Mouse (Mus musculus): Measurements from ENCODE around the gene Gm49373.
"Not testable (repeated sequence)": the region's sequence is repeated elsewhere in the genome, so short reads cannot be mapped to it uniquely, and the experiment has no call there.

Gm49373 gene

GRCm38 (mm10) chr9:21067006-21067684, 5.8 kb downstream of the Gm49373 start, which contains the start of gene Zglp1:
Gene Zglp1, minus strand, starts transcription at chr9:21067093.
- no peak for DNase-seq

GRCm38 (mm10) chr9:21062928-21063327, 10.0 kb downstream of the Gm49373 start:
- DNase-seq: no peak

DNA sequence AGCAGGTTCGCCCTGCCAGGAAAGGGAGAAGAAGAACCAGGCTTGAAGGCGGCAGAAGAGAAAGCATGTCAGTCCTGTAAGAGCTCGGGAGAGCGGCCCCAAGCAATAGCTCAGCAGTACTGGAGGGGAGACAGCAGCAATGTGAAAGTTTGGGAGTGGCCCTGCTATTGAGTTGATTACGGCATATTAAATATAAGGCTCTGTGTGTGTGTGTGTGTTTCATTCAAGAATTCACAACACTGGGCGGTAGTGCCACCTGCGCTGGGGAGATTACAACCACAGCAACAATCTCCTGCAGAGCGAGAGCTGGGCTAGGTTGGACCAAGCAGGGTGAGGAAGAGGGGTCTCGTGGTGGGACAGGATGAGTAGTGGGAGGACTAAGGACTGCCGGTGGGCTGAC, 21.3 kb downstream of the Gm49373 start:
- DNase-seq: no peak

DNA sequence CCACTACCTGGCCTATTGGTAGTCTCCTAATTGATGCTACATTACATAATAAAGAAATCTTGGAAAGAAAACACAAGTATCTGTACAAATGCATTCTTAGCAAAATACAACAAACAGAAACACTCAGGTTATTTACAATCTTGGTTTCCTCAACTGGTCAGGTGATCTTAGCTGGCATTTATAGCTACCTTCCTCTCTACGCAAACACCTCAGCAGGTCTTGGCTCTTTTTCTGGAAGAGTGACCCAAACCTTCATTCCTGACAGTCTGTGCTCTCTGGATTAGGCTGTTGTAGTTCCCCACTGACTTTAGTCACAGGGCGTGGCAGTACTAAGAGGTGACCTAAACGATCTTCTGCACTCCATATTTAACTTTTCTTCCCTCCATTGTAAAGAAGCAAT, 27.7 kb downstream of the Gm49373 start:
- no peak for DNase-seq

GRCm38 (mm10) chr9:21044785-21045184, 28.1 kb downstream of the Gm49373 start:
- DNase-seq: not testable (repeated sequence)

- DNase-seq: no peak
Measured at GRCm38 (mm10) chr9:21043563-21043962, 29.3 kb downstream of the Gm49373 start.

- DNase-seq: no peak
Measured at GRCm38 (mm10) chr9:21041308-21041707, 31.6 kb downstream of the Gm49373 start.

GRCm38 (mm10) chr9:21039779-21040178, 33.1 kb downstream of the Gm49373 start:
- DNase-seq: no peak

- DNase-seq: no peak
Measured at GRCm38 (mm10) chr9:21037481-21037891, 35.4 kb downstream of the Gm49373 start.

DNA sequence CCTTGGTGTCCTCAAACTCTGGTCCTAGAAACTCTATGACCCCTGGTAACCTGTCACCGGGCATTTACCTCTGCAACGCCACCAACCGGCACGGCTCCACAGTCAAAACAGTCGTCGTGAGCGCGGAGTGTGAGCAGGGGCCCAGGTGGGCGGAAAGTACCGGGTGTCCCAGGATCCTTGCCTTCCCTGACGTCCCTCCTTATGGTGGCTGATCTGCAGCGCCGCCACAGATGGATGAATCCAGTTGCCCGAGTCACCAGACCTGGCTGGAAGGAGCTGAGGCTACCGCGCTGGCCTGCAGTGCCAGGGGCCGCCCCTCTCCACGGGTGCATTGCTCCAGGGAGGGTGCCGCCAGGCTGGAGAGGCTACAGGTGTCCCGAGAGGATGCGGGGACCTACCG, 36.2 kb downstream of the Gm49373 start:
- DNase-seq: no peak

- DNase-seq: no peak
Measured at GRCm38 (mm10) chr9:21036161-21036560, 36.7 kb downstream of the Gm49373 start.

DNA sequence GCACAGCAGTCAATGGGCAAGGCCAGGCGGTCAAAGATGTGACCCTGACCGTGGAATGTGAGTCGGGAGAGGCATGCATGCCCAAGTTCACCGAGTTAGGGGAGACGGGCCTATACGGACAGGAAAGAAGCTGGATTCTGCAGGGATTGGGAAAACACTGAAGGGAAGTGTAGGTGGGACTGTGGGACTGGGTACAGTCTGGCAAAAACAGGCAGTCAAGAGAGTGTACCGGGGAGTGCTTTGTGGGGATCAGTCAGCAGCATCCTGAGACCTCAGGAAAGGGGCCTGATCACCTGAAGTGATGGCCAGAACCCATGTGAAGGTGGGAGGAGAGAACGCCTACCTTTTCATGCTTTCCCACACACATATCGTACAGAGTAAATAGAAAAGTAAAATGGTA, 37.3 kb downstream of the Gm49373 start:
- no peak for DNase-seq

- DNase-seq: no peak
Measured at GRCm38 (mm10) chr9:21034481-21035085, 38.3 kb downstream of the Gm49373 start.

- DNase-seq: peak; percentile 88 to 93
Measured at GRCm38 (mm10) chr9:21033136-21033535, 39.8 kb downstream of the Gm49373 start.

DNA sequence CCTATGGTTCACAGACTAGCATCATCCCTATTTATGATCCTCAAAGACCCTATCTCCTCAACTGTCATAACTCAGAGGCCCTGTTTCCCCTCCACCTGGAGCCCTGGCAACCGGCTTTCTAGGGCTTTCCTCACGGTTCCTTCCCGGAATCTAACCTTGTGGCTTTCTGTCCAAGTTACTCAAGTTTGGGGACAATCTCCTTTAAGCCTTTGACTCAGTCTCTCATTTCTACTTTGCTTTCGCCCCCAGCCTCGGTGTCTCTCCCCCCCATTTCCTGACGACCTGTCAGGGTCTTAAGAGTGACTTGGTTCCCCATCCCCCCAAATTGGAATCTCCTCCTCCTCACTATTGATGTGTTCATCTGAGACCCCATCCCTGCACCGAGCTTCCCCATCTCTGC, 40.4 kb downstream of the Gm49373 start:
- no peak for DNase-seq

DNA sequence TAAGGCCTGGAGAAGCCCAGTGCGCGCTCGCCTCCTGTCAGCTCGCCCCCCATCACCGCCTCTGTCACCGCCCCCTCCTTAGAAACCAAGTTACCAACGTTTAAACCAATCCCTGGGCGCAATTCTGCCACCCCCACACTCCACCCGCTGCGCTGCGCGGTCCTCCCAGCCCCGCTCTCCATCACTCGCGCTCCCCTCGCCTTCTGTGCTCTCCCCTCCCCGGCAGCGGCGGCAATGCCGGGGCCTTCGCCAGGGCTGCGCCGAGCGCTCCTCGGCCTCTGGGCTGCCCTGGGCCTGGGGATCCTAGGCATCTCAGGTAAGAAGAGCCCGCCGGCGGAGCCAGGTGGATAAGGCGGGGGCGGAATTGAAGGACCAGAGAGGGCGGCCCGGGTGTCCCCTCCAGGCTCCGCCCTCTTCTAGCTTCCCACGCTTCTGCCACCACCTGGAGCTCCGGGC, 41.0 kb downstream of the Gm49373 start, which contains the start of gene Icam5:
Gene Icam5 (plus strand): TSS at position 178 of the 456 bp plus-strand sequence.
- DNase-seq: no peak

DNA sequence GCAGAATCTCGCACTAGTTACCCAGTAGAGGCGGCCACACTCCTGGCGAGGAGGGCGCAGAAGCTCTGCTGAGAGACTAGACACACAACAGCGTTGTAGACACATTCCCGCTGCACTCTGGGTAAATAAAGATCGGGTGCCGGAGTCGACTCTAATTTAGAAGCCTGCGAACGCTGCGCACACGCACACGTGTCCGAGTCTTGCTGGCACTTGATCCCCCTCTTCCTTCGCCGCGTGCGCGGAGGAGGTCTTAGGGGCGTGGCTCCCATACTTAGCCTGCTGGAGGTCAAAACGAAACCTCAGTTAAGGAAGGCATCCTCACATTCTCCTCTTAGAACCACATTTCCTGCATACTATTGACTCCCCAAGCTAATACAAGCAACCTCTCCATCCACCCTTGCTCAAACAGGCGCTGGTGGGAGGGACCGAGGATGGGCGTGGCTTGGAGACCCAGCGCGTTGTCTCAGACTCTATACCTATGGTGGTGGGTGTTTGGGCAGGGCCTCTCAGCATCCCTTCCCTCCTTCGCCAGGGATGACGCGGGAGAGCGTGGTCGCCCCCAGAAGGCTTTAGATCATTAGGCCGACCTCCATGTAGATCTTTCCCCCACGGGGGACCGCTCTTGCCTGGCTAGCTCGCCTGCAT, 41.5 kb downstream of the Gm49373 start:
- DNase-seq: peak; percentile 45 to 59

GRCm38 (mm10) chr9:21030781-21031250, 42.1 kb downstream of the Gm49373 start:
- DNase-seq: peak; percentile 92 to 93

DNA sequence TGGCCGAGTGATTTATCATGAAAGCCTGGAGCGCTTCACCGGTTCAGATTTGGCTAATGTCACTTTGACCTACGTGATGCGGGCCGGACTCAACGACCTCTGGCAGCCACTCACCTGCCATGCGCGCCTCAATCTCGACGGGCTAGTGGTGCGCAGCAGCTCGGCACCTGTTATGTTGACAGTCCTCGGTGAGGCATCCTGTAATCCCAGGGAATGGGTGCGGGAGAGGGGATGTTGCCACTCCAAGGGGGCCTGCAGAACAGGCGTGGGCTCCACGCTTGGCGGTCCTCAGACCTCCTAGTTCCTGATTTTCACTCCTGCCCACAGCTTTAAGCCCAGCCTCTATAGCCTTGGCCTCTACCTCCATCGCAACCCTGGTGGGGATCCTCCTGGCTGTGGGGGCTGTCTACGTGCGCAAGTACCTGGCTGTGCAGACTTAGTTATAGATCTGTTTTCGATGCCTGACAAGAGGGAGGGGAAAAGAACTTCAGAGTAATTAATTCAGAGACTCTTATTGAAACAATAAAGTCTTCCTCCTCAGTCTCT, 42.8 kb downstream of the Gm49373 start:
- no peak for DNase-seq

GRCm38 (mm10) chr9:21029291-21030054, 43.4 kb downstream of the Gm49373 start, which contains the start of gene Icam4:
Gene Icam4, plus strand, starts transcription at chr9:21029373.
- DNase-seq: peak; percentile 73 to 85

GRCm38 (mm10) chr9:21028560-21029110, 44.3 kb downstream of the Gm49373 start:
- DNase-seq: no peak

DNA sequence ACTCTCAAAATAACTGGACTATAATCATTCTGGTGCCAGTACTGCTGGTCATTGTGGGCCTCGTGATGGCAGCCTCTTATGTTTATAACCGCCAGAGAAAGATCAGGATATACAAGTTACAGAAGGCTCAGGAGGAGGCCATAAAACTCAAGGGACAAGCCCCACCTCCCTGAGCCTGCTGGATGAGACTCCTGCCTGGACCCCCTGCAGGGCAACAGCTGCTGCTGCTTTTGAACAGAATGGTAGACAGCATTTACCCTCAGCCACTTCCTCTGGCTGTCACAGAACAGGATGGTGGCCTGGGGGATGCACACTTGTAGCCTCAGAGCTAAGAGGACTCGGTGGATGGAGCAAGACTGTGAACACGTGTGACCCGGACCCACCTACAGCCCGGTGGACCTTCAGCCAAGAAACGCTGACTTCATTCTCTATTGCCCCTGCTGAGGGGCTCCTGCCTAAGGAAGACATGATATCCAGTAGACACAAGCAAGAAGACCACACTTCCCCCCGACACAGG, 45.1 kb downstream of the Gm49373 start:
- no peak for DNase-seq
